Comparison of ENCODE assay signal across 19 mouse cellular contexts in the genomic region with DNA sequence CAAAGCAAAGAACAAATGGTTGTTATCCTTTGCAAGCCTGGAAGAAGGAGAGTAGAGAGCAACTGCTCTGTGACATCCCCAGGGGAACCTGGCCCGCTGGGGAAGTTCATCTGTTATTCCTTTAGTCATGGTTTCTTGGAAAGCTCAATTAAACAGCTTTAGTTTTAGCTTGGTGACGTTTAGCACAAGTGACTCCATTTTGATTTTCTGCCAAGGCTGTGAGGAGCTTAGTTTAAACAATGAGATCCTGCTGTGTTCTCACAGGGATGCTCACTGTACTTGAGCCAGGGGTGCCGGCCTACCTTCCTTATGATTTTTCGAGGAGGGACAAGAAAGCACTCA.
A peak's percentile ranks its signal among the peaks of the same experiment; 100 is the strongest.
DNase-seq lines count a peak whose midpoint lies in the region; ATAC-seq and TF ChIP-seq lines count a peak whose summit lies in the region.
"Had no signal": no experiment of that assay in that cellular context is flagged by ENCODE, and none has a peak within 500 bp of the region (broad histone marks: within the 10 kb centered on the region; RNA-seq: fewer than 3 reads in every experiment).

No protein-coding gene starts in this region.

- no peak overlapping the region for H3K27ac ChIP-seq in hindbrain, postnatal 0 days
- no peak overlapping the region for H3K27ac ChIP-seq in hindbrain, embryonic 16.5 days (ENCODE audit: low read depth, low read length)
- H3K27ac ChIP-seq in midbrain, embryonic 14.5 days (replicated peaks; ENCODE audit: low read depth, low read length): no peak overlapping the region
- no peak overlapping the region for H3K27ac ChIP-seq in midbrain, embryonic 16.5 days (ENCODE audit: low read length)
- H3K27ac ChIP-seq: forebrain, embryonic 12.5 days; heart, embryonic 13.5 days; kidney, embryonic 15.5 days; limb, embryonic 12.5 days; liver, embryonic 14.5 days; midbrain, embryonic 12.5 days had no signal

- H3K27me3 ChIP-seq in hindbrain, postnatal 0 days (ENCODE audit: insufficient read depth, low read length): no peaks in the 10 kb centered on the region
- H3K27me3 ChIP-seq in hindbrain, embryonic 16.5 days (replicated peaks; ENCODE audit: control insufficient read depth, insufficient read depth, low read length): no peaks in the 10 kb centered on the region
- no peaks in the 10 kb centered on the region for H3K27me3 ChIP-seq in midbrain, embryonic 14.5 days (ENCODE audit: control insufficient read depth, insufficient read depth, low read length)
- H3K27me3 ChIP-seq in midbrain, embryonic 16.5 days (ENCODE audit: control insufficient read depth, insufficient read depth, low read depth, low read length): no peaks in the 10 kb centered on the region

- no peaks in the 10 kb centered on the region for H3K36me3 ChIP-seq in hindbrain, postnatal 0 days (ENCODE audit: insufficient read depth, low read length)
- H3K36me3 ChIP-seq in hindbrain, embryonic 16.5 days (ENCODE audit: control insufficient read depth, insufficient read depth, low read length): no peaks in the 10 kb centered on the region
- no peaks in the 10 kb centered on the region for H3K36me3 ChIP-seq in midbrain, embryonic 14.5 days (ENCODE audit: control insufficient read depth, insufficient read depth, low read length)
- no peaks in the 10 kb centered on the region for H3K36me3 ChIP-seq in midbrain, embryonic 16.5 days (ENCODE audit: control insufficient read depth, insufficient read depth, low read length)
- H3K36me3 ChIP-seq: forebrain, embryonic 12.5 days; heart, embryonic 13.5 days; kidney, embryonic 15.5 days; limb, embryonic 12.5 days; midbrain, embryonic 12.5 days had no signal

- no peak overlapping the region for H3K4me2 ChIP-seq in hindbrain, postnatal 0 days (ENCODE audit: low read depth, low read length)
- H3K4me2 ChIP-seq in hindbrain, embryonic 16.5 days (ENCODE audit: low read length): no peak overlapping the region
- H3K4me2 ChIP-seq in midbrain, embryonic 14.5 days (ENCODE audit: low read length): no peak overlapping the region
- no peak overlapping the region for H3K4me2 ChIP-seq in midbrain, embryonic 16.5 days (ENCODE audit: low read length)
- H3K4me2 ChIP-seq: forebrain, embryonic 12.5 days; heart, embryonic 13.5 days; kidney, embryonic 15.5 days; limb, embryonic 12.5 days; midbrain, embryonic 12.5 days had no signal

- peaks cover 17% of the 10 kb centered on the region; the same call in 1 of the 2 replicates for H3K4me1 ChIP-seq in hindbrain, postnatal 0 days (ENCODE audit: insufficient read depth, low read length)
- H3K4me1 ChIP-seq in hindbrain, embryonic 16.5 days (ENCODE audit: control insufficient read depth, insufficient read depth, low read depth, low read length): peaks cover 18% of the 10 kb centered on the region
- peaks cover 14% of the 10 kb centered on the region for H3K4me1 ChIP-seq in midbrain, embryonic 14.5 days (ENCODE audit: control insufficient read depth, insufficient read depth, low read length)
- H3K4me1 ChIP-seq in midbrain, embryonic 16.5 days (ENCODE audit: control insufficient read depth, insufficient read depth, low read length): peaks cover 18% of the 10 kb centered on the region

- no peak for TF ChIP-seq CTCF in hindbrain, postnatal 0 days (IDR thresholded peaks at IDR 0.05; ENCODE audit: low read depth)

- H3K9me3 ChIP-seq in hindbrain, postnatal 0 days (ENCODE audit: low read length): no peaks in the 10 kb centered on the region
- H3K9me3 ChIP-seq in hindbrain, embryonic 16.5 days (ENCODE audit: control insufficient read depth, low read length): no peaks in the 10 kb centered on the region
- no peaks in the 10 kb centered on the region for H3K9me3 ChIP-seq in midbrain, embryonic 14.5 days (ENCODE audit: control insufficient read depth, low read length)
- no peaks in the 10 kb centered on the region for H3K9me3 ChIP-seq in midbrain, embryonic 16.5 days (replicated peaks; ENCODE audit: control insufficient read depth, low read length, poor library complexity, severe bottlenecking)
- H3K9me3 ChIP-seq: forebrain, embryonic 12.5 days; heart, embryonic 13.5 days; kidney, embryonic 15.5 days; limb, embryonic 12.5 days; midbrain, embryonic 12.5 days had no signal

- no peak overlapping the region for H3K9ac ChIP-seq in hindbrain, postnatal 0 days (replicated peaks; ENCODE audit: low read length)
- no peak overlapping the region for H3K9ac ChIP-seq in hindbrain, embryonic 16.5 days (ENCODE audit: low read depth, low read length)
- H3K9ac ChIP-seq in midbrain, embryonic 14.5 days (replicated peaks; ENCODE audit: low read length): no peak overlapping the region
- no peak overlapping the region for H3K9ac ChIP-seq in midbrain, embryonic 16.5 days (ENCODE audit: low read depth, low read length)
- H3K9ac ChIP-seq: forebrain, embryonic 12.5 days; heart, embryonic 13.5 days; kidney, embryonic 15.5 days; limb, embryonic 12.5 days; liver, embryonic 14.5 days; midbrain, embryonic 12.5 days had no signal

- ATAC-seq in hindbrain, postnatal 0 days: no peak
- no peak for ATAC-seq in hindbrain, embryonic 16.5 days
- no peak for ATAC-seq in midbrain, embryonic 14.5 days (ENCODE audit: low FRiP score, low TSS enrichment)
- no peak for ATAC-seq in midbrain, embryonic 16.5 days

- no peak overlapping the region for H3K4me3 ChIP-seq in hindbrain, postnatal 0 days (ENCODE audit: low read length)
- no peak overlapping the region for H3K4me3 ChIP-seq in hindbrain, embryonic 16.5 days (ENCODE audit: low read length)
- no peak overlapping the region for H3K4me3 ChIP-seq in midbrain, embryonic 14.5 days (replicated peaks; ENCODE audit: low read depth, low read length)
- no peak overlapping the region for H3K4me3 ChIP-seq in midbrain, embryonic 16.5 days (ENCODE audit: low read depth, low read length)
- H3K4me3 ChIP-seq: forebrain, embryonic 12.5 days; heart, embryonic 13.5 days; kidney, embryonic 15.5 days; limb, embryonic 12.5 days; midbrain, embryonic 12.5 days had no signal

- DNase-seq in hindbrain, postnatal 0 days (ENCODE audit: low spot score): peak; percentile 73
- DNase-seq in midbrain, embryonic 14.5 days: peak; percentile 51
- DNase-seq in NIH3T3 (ENCODE audit: low read depth): peak; percentile 41
- peak; percentile 19 for DNase-seq in telencephalon, adult 2 months (ENCODE audit: low read depth, low spot score)
- no peak for DNase-seq in cerebellum, adult 11 months
- DNase-seq: adrenal gland, postnatal 14 days; cerebellum, adult 8-10 months; heart, adult 11 months; layer of hippocampus, postnatal 36 days; lung, postnatal 36 days; thymus, postnatal 25 days had no signal

- 19% methylated on average over 4 of the region's 4 CpGs for WGBS in hindbrain, postnatal 0 days
- WGBS in hindbrain, embryonic 16.5 days: 19% methylated on average over 4 of the region's 4 CpGs
- WGBS in midbrain, embryonic 14.5 days: 34% methylated on average over 4 of the region's 4 CpGs
- 41% methylated on average over 4 of the region's 4 CpGs for WGBS in midbrain, embryonic 16.5 days
